Mouse (Mus musculus): ENCODE data around the gene Lix1l.
A peak's percentile ranks its signal among the peaks of the same experiment; 100 is the strongest.

Gene Lix1l

GRCm38 (mm10) chr3:96600639-96601250, at the start of gene Lix1l:
TSS of gene Lix1l (plus strand) at chr3:96601149.
- peak; percentile 92 to 93 for DNase-seq (ENCODE audit: low spot score in 2 of 2)

GRCm38 (mm10) chr3:96551203-96551602, 49.7 kb upstream of the Lix1l start:
- DNase-seq (ENCODE audit: low spot score in 2 of 2): no peak

GRCm38 (mm10) chr3:96551890-96552289, 49.1 kb upstream of the Lix1l start:
- DNase-seq (ENCODE audit: low spot score in 2 of 2): no peak

- DNase-seq (ENCODE audit: low spot score in 2 of 2): no peak
Measured at GRCm38 (mm10) chr3:96553601-96554000, 47.3 kb upstream of the Lix1l start.

- no peak for DNase-seq (ENCODE audit: low spot score in 2 of 2)
Measured at GRCm38 (mm10) chr3:96554251-96554650, 46.7 kb upstream of the Lix1l start.

GRCm38 (mm10) chr3:96555041-96555596, 45.8 kb upstream of the Lix1l start:
- peak in 1 of 2 experiments; percentile 49 for DNase-seq (ENCODE audit: low spot score in 2 of 2)

- DNase-seq (ENCODE audit: low spot score in 2 of 2): no peak
Measured at GRCm38 (mm10) chr3:96555999-96556614, 44.8 kb upstream of the Lix1l start.

- DNase-seq (ENCODE audit: low spot score in 2 of 2): no peak
Measured at GRCm38 (mm10) chr3:96556651-96557635, 44.0 kb upstream of the Lix1l start.

GRCm38 (mm10) chr3:96557694-96558093, 43.3 kb upstream of the Lix1l start, which contains the start of gene Txnip:
TSS of gene Txnip (plus strand) at chr3:96557957.
- DNase-seq (ENCODE audit: low spot score in 2 of 2): peak; percentile 98

GRCm38 (mm10) chr3:96558159-96558558, 42.8 kb upstream of the Lix1l start:
- DNase-seq (ENCODE audit: low spot score in 2 of 2): no peak

- DNase-seq (ENCODE audit: low spot score in 2 of 2): no peak
Measured at GRCm38 (mm10) chr3:96558668-96559196, 42.2 kb upstream of the Lix1l start.

- DNase-seq (ENCODE audit: low spot score in 2 of 2): no peak
Measured at GRCm38 (mm10) chr3:96559398-96559910, 41.5 kb upstream of the Lix1l start.

- no peak for DNase-seq (ENCODE audit: low spot score in 2 of 2)
Measured at GRCm38 (mm10) chr3:96559911-96560850, 40.8 kb upstream of the Lix1l start.

- DNase-seq (ENCODE audit: low spot score in 2 of 2): no peak
Measured at GRCm38 (mm10) chr3:96560881-96561668, 39.9 kb upstream of the Lix1l start.

GRCm38 (mm10) chr3:96561946-96562681, 38.8 kb upstream of the Lix1l start:
- DNase-seq (ENCODE audit: low spot score in 2 of 2): no peak

GRCm38 (mm10) chr3:96563267-96563666, 37.7 kb upstream of the Lix1l start:
- no peak for DNase-seq (ENCODE audit: low spot score in 2 of 2)

GRCm38 (mm10) chr3:96563911-96564632, 36.9 kb upstream of the Lix1l start:
- no peak for DNase-seq (ENCODE audit: low spot score in 2 of 2)

GRCm38 (mm10) chr3:96564633-96565032, 36.3 kb upstream of the Lix1l start:
- no peak for DNase-seq (ENCODE audit: low spot score in 2 of 2)

Measured in frontal cortex, postnatal 10 days (tissue).